Mouse (Mus musculus) G1E (cell line): ENCODE results near the gene Creb3l4.

ENCODE experiments used
- CTCF ChIP-seq: IDR thresholded peaks from 2 replicates; pipeline ENCODE4 v1.5.1; 2012; ENCODE audit warnings: low read depth, low read length, inconsistent platforms, mixed read lengths
- GATA1 ChIP-seq: IDR thresholded peaks from 2 replicates; pipeline ENCODE4 v1.6.1; 2012; ENCODE audit warnings: borderline replicate concordance, low read length, inconsistent platforms, mixed read lengths
- GATA2 ChIP-seq: IDR thresholded peaks from 2 replicates; pipeline ENCODE4 v1.6.1; 2012; ENCODE audit warnings: low read depth, low read length, inconsistent platforms, borderline replicate concordance

DNA sequence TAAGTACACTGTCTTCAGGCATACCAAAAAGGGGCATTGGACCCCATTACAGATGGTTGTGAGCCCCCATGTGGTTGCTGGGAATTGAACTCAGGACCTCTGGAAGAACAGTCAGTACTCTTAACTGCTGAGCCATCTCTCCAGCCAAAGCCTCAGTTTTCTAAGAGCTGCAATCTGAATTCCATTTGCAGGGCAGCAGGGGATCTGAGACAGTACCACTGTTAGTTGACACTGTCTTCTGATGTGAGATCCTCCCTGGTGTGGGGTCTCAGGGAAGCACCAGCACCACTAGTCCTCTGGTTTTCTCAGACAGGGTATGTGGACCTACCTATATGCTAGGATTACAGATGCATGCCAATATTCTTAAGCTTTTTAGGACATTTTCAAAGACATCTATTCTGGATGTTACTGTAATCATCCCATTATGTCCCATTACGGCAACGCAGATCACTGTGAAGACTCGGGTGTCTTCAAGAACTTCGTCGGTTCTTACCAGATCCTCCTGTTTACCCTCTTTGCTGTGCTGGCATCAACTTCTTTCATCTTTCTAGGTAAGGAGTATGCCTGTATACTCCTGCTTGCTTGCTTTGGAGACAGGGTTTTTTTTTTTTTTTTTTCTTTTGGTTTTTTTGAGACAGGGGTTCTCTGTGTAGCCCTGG, 33.3 kb downstream of the Creb3l4 start:
- TF ChIP-seq CTCF = no peak
- TF ChIP-seq GATA2 = no peak
- TF ChIP-seq GATA1 = no peak
